ENCODE assay signal across 22 mouse cellular contexts in genomic region chr11:89776070-89776469, GRCm38 (mm10). TPM values are rescaled to one million over a fixed set of nuclear protein-coding genes. Genes with fewer than 3 reads are reported as not detected.
A peak's percentile ranks its signal among the peaks of the same experiment; 100 is the strongest.
DNase-seq lines count a peak whose midpoint lies in the region; ATAC-seq and TF ChIP-seq lines count a peak whose summit lies in the region.
"Had no signal": no experiment of that assay in that cellular context is flagged by ENCODE, and none has a peak within 500 bp of the region (broad histone marks: within the 10 kb centered on the region; RNA-seq: fewer than 3 reads in every experiment).

No protein-coding gene starts in this region.

- no peaks in the 10 kb centered on the region for H3K27me3 ChIP-seq in hindbrain, embryonic 16.5 days (replicated peaks; ENCODE audit: control insufficient read depth, insufficient read depth, low read length)
- H3K27me3 ChIP-seq in hindbrain, embryonic 10.5 days (ENCODE audit: insufficient read depth, poor library complexity, severe bottlenecking): no peaks in the 10 kb centered on the region
- H3K27me3 ChIP-seq in neural tube, embryonic 15.5 days (replicated peaks): no peaks in the 10 kb centered on the region
- no peaks in the 10 kb centered on the region for H3K27me3 ChIP-seq in embryonic facial prominence, embryonic 15.5 days
- H3K27me3 ChIP-seq in cerebellum, adult 2 months (ENCODE audit: control insufficient read depth, insufficient read depth, low read length): no peaks in the 10 kb centered on the region
- H3K27me3 ChIP-seq: embryonic facial prominence, embryonic 13.5 days; heart, embryonic 12.5 days; hindbrain, embryonic 15.5 days had no signal

- no peak overlapping the region for H3K4me2 ChIP-seq in hindbrain, embryonic 16.5 days (ENCODE audit: low read length)
- H3K4me2 ChIP-seq in neural tube, embryonic 15.5 days: 0 out of 2 replicates have a peak overlapping the region, but pooled peaks have one; percentile 33
- no peak overlapping the region for H3K4me2 ChIP-seq in embryonic facial prominence, embryonic 15.5 days (replicated peaks)
- H3K4me2 ChIP-seq: embryonic facial prominence, embryonic 13.5 days; heart, embryonic 12.5 days; hindbrain, embryonic 15.5 days had no signal

- TF ChIP-seq POLR2A in cerebellum, adult 2 months (IDR thresholded peaks at IDR 0.05; ENCODE audit: borderline replicate concordance, insufficient read depth, low read length): no peak

- no peaks in the 10 kb centered on the region; the same call in 1 of the 2 replicates for H3K4me1 ChIP-seq in hindbrain, embryonic 16.5 days (ENCODE audit: control insufficient read depth, insufficient read depth, low read depth, low read length)
- H3K4me1 ChIP-seq in hindbrain, embryonic 10.5 days (replicated peaks): 0 out of 2 replicates have a peak, but pooled peaks cover 7% of the 10 kb centered on the region
- peaks cover 14% of the 10 kb centered on the region for H3K4me1 ChIP-seq in neural tube, embryonic 15.5 days
- H3K4me1 ChIP-seq in embryonic facial prominence, embryonic 15.5 days: peaks cover 10% of the 10 kb centered on the region
- no peaks in the 10 kb centered on the region; the same call in none of the 2 replicates for H3K4me1 ChIP-seq in cerebellum, adult 2 months (ENCODE audit: control insufficient read depth, insufficient read depth, low read length)
- H3K4me1 ChIP-seq: heart, embryonic 12.5 days had no signal

- DNase-seq in hindbrain, embryonic 10.5 days (ENCODE audit: low spot score): no peak
- DNase-seq in neural tube, embryonic 10.5 days (ENCODE audit: extremely low spot score, low spot score): no peak
- no peak for DNase-seq in adrenal gland, postnatal 10 days
- DNase-seq in cerebellum, adult 2 months: no peak
- DNase-seq: adrenal gland, postnatal 25 days; cerebellum, adult 8-10 months; cerebellum, postnatal 14 days; gastrocnemius, adult 2 months; gastrocnemius, postnatal 25 days had no signal

- H3K27ac ChIP-seq in hindbrain, embryonic 16.5 days (ENCODE audit: low read depth, low read length): no peak overlapping the region
- H3K27ac ChIP-seq in hindbrain, embryonic 10.5 days: no peak overlapping the region
- H3K27ac ChIP-seq in neural tube, embryonic 15.5 days (replicated peaks): no peak overlapping the region
- H3K27ac ChIP-seq in embryonic facial prominence, embryonic 15.5 days (replicated peaks): no peak overlapping the region
- H3K27ac ChIP-seq in cerebellum, adult 2 months (ENCODE audit: insufficient read depth, low read length): no peak overlapping the region
- H3K27ac ChIP-seq: embryonic facial prominence, embryonic 13.5 days; forebrain, embryonic 10.5 days; gastrocnemius, adult 2 months; hindbrain, embryonic 15.5 days had no signal

- H3K4me3 ChIP-seq in hindbrain, embryonic 16.5 days (ENCODE audit: low read length): no peak overlapping the region
- no peak overlapping the region for H3K4me3 ChIP-seq in hindbrain, embryonic 10.5 days
- H3K4me3 ChIP-seq in neural tube, embryonic 15.5 days (replicated peaks): no peak overlapping the region
- no peak overlapping the region for H3K4me3 ChIP-seq in embryonic facial prominence, embryonic 15.5 days (replicated peaks)
- H3K4me3 ChIP-seq in cerebellum, adult 2 months (replicated peaks; ENCODE audit: insufficient read depth, low read depth, low read length): no peak overlapping the region
- H3K4me3 ChIP-seq: embryonic facial prominence, embryonic 13.5 days; erythroblast, embryonic 14.5 days; forebrain, embryonic 10.5 days; gastrocnemius, adult 2 months; heart, embryonic 12.5 days; hindbrain, embryonic 15.5 days had no signal

- 57% methylated on average over 3 of the region's 3 CpGs for WGBS in hindbrain, embryonic 16.5 days
- WGBS in hindbrain, embryonic 10.5 days: 66% methylated on average over 3 of the region's 3 CpGs
- 60% methylated on average over 3 of the region's 3 CpGs for WGBS in neural tube, embryonic 15.5 days
- 46% methylated on average over 3 of the region's 3 CpGs for WGBS in embryonic facial prominence, embryonic 15.5 days
- WGBS in cerebellum, adult 2 months: 32% methylated on average over 3 of the region's 3 CpGs

- H3K36me3 ChIP-seq in hindbrain, embryonic 16.5 days (ENCODE audit: control insufficient read depth, insufficient read depth, low read length): no peaks in the 10 kb centered on the region
- H3K36me3 ChIP-seq in hindbrain, embryonic 10.5 days: no peaks in the 10 kb centered on the region
- H3K36me3 ChIP-seq in neural tube, embryonic 15.5 days: no peaks in the 10 kb centered on the region
- no peaks in the 10 kb centered on the region for H3K36me3 ChIP-seq in embryonic facial prominence, embryonic 15.5 days
- H3K36me3 ChIP-seq: embryonic facial prominence, embryonic 13.5 days; forebrain, embryonic 10.5 days; heart, embryonic 12.5 days; hindbrain, embryonic 15.5 days had no signal

- no peak for ATAC-seq in hindbrain, embryonic 16.5 days
- no peak for ATAC-seq in neural tube, embryonic 15.5 days (ENCODE audit: low FRiP score)
- peak; percentile 67; the same call in 1 of the 2 replicates for ATAC-seq in embryonic facial prominence, embryonic 15.5 days (ENCODE audit: insufficient number of reproducible peaks, low FRiP score, low TSS enrichment, low read depth)
- ATAC-seq: forebrain, embryonic 14.5 days had no signal

- H3K9ac ChIP-seq in hindbrain, embryonic 16.5 days (ENCODE audit: low read depth, low read length): peak overlapping the region; percentile 11; the same call in 1 of the 2 replicates
- no peak overlapping the region for H3K9ac ChIP-seq in neural tube, embryonic 15.5 days (replicated peaks)
- no peak overlapping the region for H3K9ac ChIP-seq in embryonic facial prominence, embryonic 15.5 days
- H3K9ac ChIP-seq: embryonic facial prominence, embryonic 13.5 days; heart, embryonic 12.5 days; hindbrain, embryonic 15.5 days had no signal

- H3K9me3 ChIP-seq in hindbrain, embryonic 16.5 days (ENCODE audit: control insufficient read depth, low read length): no peaks in the 10 kb centered on the region
- no peaks in the 10 kb centered on the region for H3K9me3 ChIP-seq in hindbrain, embryonic 10.5 days
- H3K9me3 ChIP-seq in neural tube, embryonic 15.5 days (replicated peaks): no peaks in the 10 kb centered on the region
- H3K9me3 ChIP-seq in embryonic facial prominence, embryonic 15.5 days (replicated peaks): no peaks in the 10 kb centered on the region
- H3K9me3 ChIP-seq: embryonic facial prominence, embryonic 13.5 days; forebrain, embryonic 10.5 days; heart, embryonic 12.5 days; hindbrain, embryonic 15.5 days had no signal

- no peak for TF ChIP-seq CTCF in cerebellum, adult 2 months (IDR thresholded peaks at IDR 0.05; ENCODE audit: borderline replicate concordance, insufficient read depth, low read depth, low read length)

RNA-seq across cellular contexts. Expression of gene Ankfn1, which starts 1.4 kb away (rescaled TPM):
- polyA plus RNA-seq in hindbrain, embryonic 16.5 days (2015; fragmentation: Nextera tagmentation; extraction: Ambion mirVana): 4.3 and 4.4 TPM in 2 replicates
- polyA plus RNA-seq in hindbrain, embryonic 10.5 days (2016; fragmentation: Nextera tagmentation; extraction: Ambion mirVana): 0.82 and 2.0 TPM in 2 replicates
- polyA plus RNA-seq in neural tube, embryonic 15.5 days (2015; fragmentation: Nextera tagmentation; extraction: Ambion mirVana): 4.6 TPM in 2 replicates
- 0.93 and 1.8 TPM in 2 replicates for polyA plus RNA-seq in embryonic facial prominence, embryonic 15.5 days (2015; fragmentation: Nextera tagmentation; extraction: Ambion mirVana)
- total RNA-seq in adrenal gland, postnatal 10 days (2021): under 1 TPM; 0.36 to 0.48 TPM
- 1.4 and 2.4 TPM in 2 replicates for polyA plus RNA-seq in cerebellum, adult 2 months (2012; rRNA removed)
- total RNA-seq: granulocyte monocyte progenitor cell, adult 5-6 weeks; heart, adult 8-10 months; heart, postnatal 25 days had no signal
- polyA plus RNA-seq: C2C12; erythroblast, embryonic 14.5 days; heart, embryonic 12.5 days had no signal
